Mouse (Mus musculus): ENCODE measurements around the gene Urb1. TPM values are rescaled to one million over a fixed set of nuclear protein-coding genes. Genes with fewer than 3 reads are reported as not detected.

Gene Urb1
- polyA plus RNA-seq, 1 experiment from 2014 or later, result 11.6 TPM

DNA sequence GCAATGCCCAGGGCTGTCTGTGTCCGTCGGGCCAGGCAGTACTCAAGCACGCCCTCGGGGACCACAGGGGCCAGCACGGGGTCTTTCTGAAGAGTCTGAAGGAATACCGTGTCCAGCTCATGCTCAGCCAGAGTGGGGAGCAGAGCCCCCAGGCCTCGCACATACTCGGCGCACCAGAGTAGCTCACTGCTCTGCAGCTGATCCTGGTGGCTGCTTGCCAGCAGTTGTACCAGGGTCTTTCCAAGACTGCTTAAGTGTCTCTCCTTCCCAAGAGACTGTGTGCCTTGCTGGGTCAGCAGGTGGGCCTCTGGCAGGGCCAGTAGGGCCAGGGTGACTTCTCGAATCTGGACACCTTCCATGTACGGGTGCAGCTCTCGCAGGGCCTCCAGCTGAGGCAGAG lies 36.0 kb downstream of the Urb1 start:
- 94% methylated on average over 12 of the region's 12 CpGs for WGBS

GRCm38 (mm10) chr16:90766919-90767454 lies 43.2 kb downstream of the Urb1 start:
- H3K27me3 ChIP-seq (ENCODE audit: control insufficient read depth, insufficient read depth, low read length), result no peaks in the 10 kb centered on the region
- H3K4me2 ChIP-seq (ENCODE audit: low read length), result no peak overlapping the region
- ATAC-seq (ENCODE audit: low FRiP score, low TSS enrichment) (no peak), DNase-seq (no peak)
- no peak overlapping the region for H3K4me3 ChIP-seq (replicated peaks; ENCODE audit: low read depth, low read length)
- no peaks in the 10 kb centered on the region for H3K9me3 ChIP-seq (ENCODE audit: control insufficient read depth, low read length)
- H3K4me1 ChIP-seq (ENCODE audit: control insufficient read depth, insufficient read depth, low read length), result no peaks in the 10 kb centered on the region
- H3K9ac ChIP-seq (replicated peaks; ENCODE audit: low read length), result no peak overlapping the region
- 96% methylated on average over 15 of the region's 15 CpGs for WGBS
- H3K36me3 ChIP-seq (ENCODE audit: control insufficient read depth, insufficient read depth, low read length), result peaks cover 83% of the 10 kb centered on the region
- no peak overlapping the region for H3K27ac ChIP-seq (replicated peaks; ENCODE audit: low read depth, low read length)

More for the DNA sequence above, 36.0 kb downstream of the Urb1 start:
- Histone ChIP-seq H3K9me3 (ENCODE audit: control insufficient read depth, low read length) (no peaks in the 10 kb centered on the region), H3K9ac (replicated peaks; ENCODE audit: low read length) (no peak overlapping the region), H3K36me3 (ENCODE audit: control insufficient read depth, insufficient read depth, low read length) (peaks cover 94% of the 10 kb centered on the region), H3K27me3 (ENCODE audit: control insufficient read depth, insufficient read depth, low read length) (no peaks in the 10 kb centered on the region), H3K4me3 (replicated peaks; ENCODE audit: low read depth, low read length) (no peak overlapping the region), H3K4me2 (ENCODE audit: low read length) (no peak overlapping the region), H3K27ac (replicated peaks; ENCODE audit: low read depth, low read length) (no peak overlapping the region), H3K4me1 (ENCODE audit: control insufficient read depth, insufficient read depth, low read length) (no peaks in the 10 kb centered on the region)
- ATAC-seq (ENCODE audit: low FRiP score, low TSS enrichment), result no peak
- DNase-seq, result no peak

DNA sequence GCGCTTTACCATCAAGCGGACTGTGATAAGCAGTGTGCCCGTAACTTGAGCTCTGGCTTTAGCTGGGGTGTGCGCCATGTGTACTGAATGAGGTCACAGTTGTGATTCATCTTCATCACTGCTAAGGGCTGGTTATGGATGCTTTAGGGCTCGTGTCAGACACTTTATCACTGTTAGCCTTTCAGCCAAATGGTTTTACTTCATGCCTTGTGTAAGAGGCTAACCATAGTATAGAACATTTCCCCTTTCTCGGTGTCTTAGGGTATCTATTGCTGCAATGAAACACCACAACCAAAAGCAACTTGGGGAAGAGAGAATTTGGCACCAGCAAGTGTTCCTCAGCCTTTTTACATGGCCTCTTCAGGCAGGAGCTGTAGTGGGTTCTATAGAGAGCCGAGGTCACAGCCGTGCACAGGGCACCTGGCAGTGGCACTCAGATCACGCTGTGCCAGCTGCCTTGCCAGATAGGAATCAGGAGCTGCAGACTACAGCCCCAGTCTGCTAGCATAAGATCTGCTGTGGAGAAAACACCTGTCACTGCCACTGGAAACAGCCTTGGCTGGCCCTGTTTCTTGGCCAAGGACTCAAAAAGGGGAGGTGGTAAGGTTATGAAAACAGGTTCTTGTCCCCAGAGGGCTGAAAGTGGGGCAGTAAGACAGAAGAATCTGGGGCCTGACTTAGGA lies 44.9 kb downstream of the Urb1 start:
- H3K27ac ChIP-seq (replicated peaks; ENCODE audit: low read depth, low read length), result no peak overlapping the region
- peaks cover 84% of the 10 kb centered on the region for H3K36me3 ChIP-seq (ENCODE audit: control insufficient read depth, insufficient read depth, low read length)
- H3K9me3 ChIP-seq (ENCODE audit: control insufficient read depth, low read length), result no peaks in the 10 kb centered on the region
- WGBS, result 92% methylated on average over 9 of the region's 9 CpGs
- H3K4me2 ChIP-seq (ENCODE audit: low read length), result no peak overlapping the region
- no peaks in the 10 kb centered on the region for H3K4me1 ChIP-seq (ENCODE audit: control insufficient read depth, insufficient read depth, low read length)
- no peak overlapping the region for H3K9ac ChIP-seq (replicated peaks; ENCODE audit: low read length)
- DNase-seq, result no peak
- no peak for ATAC-seq (ENCODE audit: low FRiP score, low TSS enrichment)
- H3K27me3 ChIP-seq (ENCODE audit: control insufficient read depth, insufficient read depth, low read length), result no peaks in the 10 kb centered on the region
- H3K4me3 ChIP-seq (replicated peaks; ENCODE audit: low read depth, low read length), result no peak overlapping the region

GRCm38 (mm10) chr16:90760515-90760914 lies 49.7 kb downstream of the Urb1 start:
- Histone ChIP-seq H3K36me3 (ENCODE audit: control insufficient read depth, insufficient read depth, low read length) (peaks cover 78% of the 10 kb centered on the region), H3K27me3 (ENCODE audit: control insufficient read depth, insufficient read depth, low read length) (no peaks in the 10 kb centered on the region), H3K9me3 (ENCODE audit: control insufficient read depth, low read length) (no peaks in the 10 kb centered on the region), H3K4me2 (ENCODE audit: low read length) (no peak overlapping the region), H3K4me3 (replicated peaks; ENCODE audit: low read depth, low read length) (no peak overlapping the region), H3K27ac (replicated peaks; ENCODE audit: low read depth, low read length) (no peak overlapping the region), H3K4me1 (ENCODE audit: control insufficient read depth, insufficient read depth, low read length) (no peaks in the 10 kb centered on the region), H3K9ac (replicated peaks; ENCODE audit: low read length) (no peak overlapping the region)
- DNase-seq, result no peak
- WGBS, result 96% methylated on average over 4 of the region's 4 CpGs
- no peak for ATAC-seq (ENCODE audit: low FRiP score, low TSS enrichment)

- Histone ChIP-seq H3K4me2 (ENCODE audit: low read length) (no peak overlapping the region), H3K4me1 (ENCODE audit: control insufficient read depth, insufficient read depth, low read length) (no peaks in the 10 kb centered on the region), H3K9ac (replicated peaks; ENCODE audit: low read length) (no peak overlapping the region), H3K9me3 (ENCODE audit: control insufficient read depth, low read length) (no peaks in the 10 kb centered on the region), H3K27me3 (ENCODE audit: control insufficient read depth, insufficient read depth, low read length) (no peaks in the 10 kb centered on the region), H3K4me3 (replicated peaks; ENCODE audit: low read depth, low read length) (no peak overlapping the region), H3K27ac (replicated peaks; ENCODE audit: low read depth, low read length) (no peak overlapping the region), H3K36me3 (ENCODE audit: control insufficient read depth, insufficient read depth, low read length) (peaks cover 82% of the 10 kb centered on the region)
- no peak for ATAC-seq (ENCODE audit: low FRiP score, low TSS enrichment)
- peak; percentile 25 for DNase-seq
- whole genome bisulfite sequencing, result 46% methylated on average over 3 of the region's 3 CpGs
Observed at GRCm38 (mm10) chr16:90759335-90759734, 50.9 kb downstream of the Urb1 start.

- Histone ChIP-seq H3K9ac (replicated peaks; ENCODE audit: low read length) (no peak overlapping the region), H3K27ac (replicated peaks; ENCODE audit: low read depth, low read length) (no peak overlapping the region), H3K27me3 (ENCODE audit: control insufficient read depth, insufficient read depth, low read length) (no peaks in the 10 kb centered on the region), H3K4me2 (ENCODE audit: low read length) (no peak overlapping the region), H3K9me3 (ENCODE audit: control insufficient read depth, low read length) (no peaks in the 10 kb centered on the region), H3K4me1 (ENCODE audit: control insufficient read depth, insufficient read depth, low read length) (no peaks in the 10 kb centered on the region), H3K36me3 (ENCODE audit: control insufficient read depth, insufficient read depth, low read length) (peaks cover 76% of the 10 kb centered on the region), H3K4me3 (replicated peaks; ENCODE audit: low read depth, low read length) (no peak overlapping the region)
- WGBS, result 92% methylated on average over 13 of the region's 13 CpGs
- no peak for DNase-seq
- ATAC-seq (ENCODE audit: low FRiP score, low TSS enrichment), result no peak
Observed at GRCm38 (mm10) chr16:90753386-90753941, 56.7 kb downstream of the Urb1 start.

DNA sequence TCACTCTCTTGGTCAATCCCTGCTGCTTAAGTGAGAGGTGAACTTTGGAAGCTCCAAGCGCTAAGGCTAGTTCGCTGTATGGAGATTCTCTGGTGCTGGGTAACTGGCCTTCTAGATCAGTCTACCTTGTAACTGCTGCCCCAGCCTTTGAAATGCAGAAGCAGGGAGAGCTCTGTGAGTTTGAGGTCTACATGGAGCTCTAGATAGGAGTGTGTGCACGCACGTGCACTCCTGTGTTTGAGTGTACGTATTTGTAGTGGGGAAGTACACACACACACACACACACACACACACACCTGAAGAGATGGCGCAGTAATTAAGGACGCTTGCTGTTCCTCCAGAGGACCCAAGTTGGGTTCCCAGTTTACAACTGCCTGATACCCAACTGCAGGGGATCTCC lies 62.0 kb downstream of the Urb1 start:
- no peak overlapping the region for H3K9ac ChIP-seq (replicated peaks; ENCODE audit: low read length)
- ATAC-seq (ENCODE audit: low FRiP score, low TSS enrichment) (no peak), DNase-seq (no peak)
- peaks cover 31% of the 10 kb centered on the region for H3K36me3 ChIP-seq (ENCODE audit: control insufficient read depth, insufficient read depth, low read length)
- H3K4me1 ChIP-seq (ENCODE audit: control insufficient read depth, insufficient read depth, low read length), result no peaks in the 10 kb centered on the region
- H3K27ac ChIP-seq (replicated peaks; ENCODE audit: low read depth, low read length), result no peak overlapping the region
- H3K4me3 ChIP-seq (replicated peaks; ENCODE audit: low read depth, low read length), result no peak overlapping the region
- H3K4me2 ChIP-seq (ENCODE audit: low read length), result no peak overlapping the region
- H3K27me3 ChIP-seq (ENCODE audit: control insufficient read depth, insufficient read depth, low read length), result no peaks in the 10 kb centered on the region
- WGBS, result 95% methylated on average over 7 of the region's 7 CpGs
- H3K9me3 ChIP-seq (ENCODE audit: control insufficient read depth, low read length), result no peaks in the 10 kb centered on the region

DNA sequence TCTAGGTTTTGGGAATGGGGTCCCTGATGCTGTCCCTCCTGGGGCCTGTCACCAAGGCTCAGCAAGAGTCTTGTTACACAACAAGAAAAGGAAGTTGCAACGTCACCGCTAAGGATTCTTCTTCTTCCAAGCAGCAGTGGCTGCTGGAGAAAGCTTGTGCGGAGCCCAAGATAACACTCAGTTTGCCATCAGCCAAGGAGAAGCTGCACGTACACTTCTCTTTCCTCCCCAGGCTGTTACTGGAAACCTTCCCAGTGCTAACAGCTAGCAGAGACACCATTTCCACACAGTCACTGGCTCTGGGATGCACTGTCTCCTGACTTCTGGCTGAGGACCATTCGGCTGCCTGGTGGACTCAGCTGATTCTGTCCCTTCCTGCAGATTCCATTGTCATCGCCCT lies 63.1 kb downstream of the Urb1 start:
- no peaks in the 10 kb centered on the region for H3K27me3 ChIP-seq (ENCODE audit: control insufficient read depth, insufficient read depth, low read length)
- H3K36me3 ChIP-seq (ENCODE audit: control insufficient read depth, insufficient read depth, low read length), result peaks cover 20% of the 10 kb centered on the region
- no peak overlapping the region for H3K27ac ChIP-seq (replicated peaks; ENCODE audit: low read depth, low read length)
- DNase-seq (no peak), ATAC-seq (ENCODE audit: low FRiP score, low TSS enrichment) (no peak)
- no peaks in the 10 kb centered on the region; the same call in 1 of the 2 replicates for H3K4me1 ChIP-seq (ENCODE audit: control insufficient read depth, insufficient read depth, low read length)
- WGBS, result 96% methylated on average over 6 of the region's 6 CpGs
- no peaks in the 10 kb centered on the region for H3K9me3 ChIP-seq (ENCODE audit: control insufficient read depth, low read length)
- no peak overlapping the region for H3K9ac ChIP-seq (replicated peaks; ENCODE audit: low read length)
- no peak overlapping the region for H3K4me2 ChIP-seq (ENCODE audit: low read length)
- no peak overlapping the region for H3K4me3 ChIP-seq (replicated peaks; ENCODE audit: low read depth, low read length)

Measured in midbrain, embryonic 14.5 days (tissue).